ENCODE assay signal across 13 mouse cellular contexts in the genomic region with DNA sequence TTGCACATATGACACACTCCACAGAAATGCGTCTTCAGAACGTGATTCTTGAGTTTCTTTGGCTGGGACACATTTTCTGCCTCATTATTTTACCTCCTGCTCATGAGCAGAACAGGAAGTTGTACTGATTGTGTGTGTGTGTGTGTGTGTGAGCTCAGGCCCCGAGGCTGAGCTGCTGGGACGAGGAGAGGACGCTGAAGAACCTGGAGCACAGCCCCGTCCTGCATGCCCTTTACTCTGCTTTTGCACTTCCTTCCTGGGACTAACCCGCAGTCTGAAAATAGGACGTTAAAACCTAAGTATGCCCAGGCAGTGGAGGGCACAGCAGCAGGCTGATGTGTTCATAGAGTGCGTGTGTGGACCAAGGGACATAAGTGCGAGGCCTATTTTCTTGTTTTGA. TPM values are rescaled to one million over a fixed set of nuclear protein-coding genes. Genes with fewer than 3 reads are reported as not detected.
A peak's percentile ranks its signal among the peaks of the same experiment; 100 is the strongest.
DNase-seq lines count a peak whose midpoint lies in the region; ATAC-seq lines count a peak whose summit lies in the region.
"Had no signal": no experiment of that assay in that cellular context is flagged by ENCODE, and none has a peak within 500 bp of the region (broad histone marks: within the 10 kb centered on the region; RNA-seq: fewer than 3 reads in every experiment).

No protein-coding gene starts in this region.

- no peaks in the 10 kb centered on the region for H3K9me3 ChIP-seq in heart, embryonic 11.5 days (replicated peaks; ENCODE audit: control insufficient read depth, low read length)

- H3K9ac ChIP-seq in heart, embryonic 11.5 days (ENCODE audit: low read depth, low read length): no peak overlapping the region
- H3K9ac ChIP-seq: hindbrain, embryonic 14.5 days had no signal

- no peak overlapping the region for H3K4me2 ChIP-seq in heart, embryonic 11.5 days
- H3K4me2 ChIP-seq: hindbrain, embryonic 14.5 days had no signal

- WGBS in heart, embryonic 11.5 days (ENCODE audit: insufficient replicate concordance): 39% methylated on average over 10 of the region's 10 CpGs

- H3K36me3 ChIP-seq in heart, embryonic 11.5 days (ENCODE audit: control insufficient read depth, insufficient read depth, low read length): no peaks in the 10 kb centered on the region

- DNase-seq in heart, adult 11 months: peak; percentile 97
- DNase-seq in 416B (ENCODE audit: low read depth): peak; percentile 47
- DNase-seq in kidney, postnatal 36 days: peak; percentile 28 to 40
- no peak for DNase-seq in retina, embryonic 14.5 days (ENCODE audit: low spot score)
- DNase-seq in cerebellum, adult 9-10 months: no peak
- DNase-seq in right cerebral cortex, adult 2 months (ENCODE audit: low spot score in 2 of 2): no peak
- DNase-seq: cerebellum, adult 9-11 months; lung, postnatal 14 days; thymus, adult 2 months had no signal

- H3K4me1 ChIP-seq in heart, embryonic 11.5 days (ENCODE audit: control insufficient read depth, insufficient read depth, low read length): peaks cover 6% of the 10 kb centered on the region; the same call in 1 of the 2 replicates

- H3K4me3 ChIP-seq in heart, embryonic 11.5 days (ENCODE audit: low read depth, low read length): no peak overlapping the region

- ATAC-seq in heart, embryonic 11.5 days (replicated peaks; ENCODE audit: insufficient number of reproducible peaks, low FRiP score, low TSS enrichment): no peak
- peak; percentile 96 for ATAC-seq in granulocyte monocyte progenitor cell, adult 5-6 weeks (replicated peaks; ENCODE audit: poor library complexity, severe bottlenecking)

- no peaks in the 10 kb centered on the region for H3K27me3 ChIP-seq in heart, embryonic 11.5 days (ENCODE audit: control insufficient read depth, insufficient read depth, low read length)
- H3K27me3 ChIP-seq: CH12.LX had no signal

- no peak overlapping the region for H3K27ac ChIP-seq in heart, embryonic 11.5 days (ENCODE audit: low read depth, low read length)
- H3K27ac ChIP-seq: hindbrain, embryonic 14.5 days had no signal

RNA-seq across cellular contexts. Expression of a gene that starts 33.9 kb away (rescaled TPM):
- polyA plus RNA-seq in heart, embryonic 11.5 days (2014; fragmentation: Nextera tagmentation; extraction: Ambion mirVana): 5.6 and 6.4 TPM in 2 replicates
- total RNA-seq in granulocyte monocyte progenitor cell, adult 5-6 weeks (2014; fragmentation: Nextera tagmentation): 1.3 and 2.1 TPM in 2 replicates
- total RNA-seq in granulocyte monocyte progenitor cell, adult 5-6 weeks (2017): 0.60 and 0.72 TPM in 2 replicates

Comparison
In these comparisons a context has a peak if more than half of its experiments do, and no peak if none do; other contexts are left out.
1. DNase-seq: peak in heart, adult 11 months (single experiment), 416B (single experiment) and kidney, postnatal 36 days (2 of 2); none in retina, embryonic 14.5 days (single experiment), cerebellum, adult 9-10 months (single experiment) and right cerebral cortex, adult 2 months (0 of 2).